Mouse (Mus musculus) heart, embryonic 16.5 days (tissue): Measurements from ENCODE around the gene Echdc3. TPM values are rescaled to one million over a fixed set of nuclear protein-coding genes. Genes with fewer than 3 reads are reported as not detected.

Experiments
- ATAC-seq: fragments of 200-750 bp; cut with Nextera tagmentation; replicated peaks from 2 replicates; pipeline ENCODE4 v1.8.0; 2017; ENCODE audit warnings: moderate number of reproducible peaks; ENCODE audit not compliant: insufficient read depth, low FRiP score; ENCODE audit errors: extremely low read depth
- H3K27ac ChIP-seq: fragments of 300-500 bp; sonication (generic); 2 replicates; pipeline ENCODE4 v1.5.1; 2014; ENCODE audit warnings: mild to moderate bottlenecking, low read length, control low read depth, moderate library complexity
- H3K27me3 ChIP-seq: fragments of 300-500 bp; sonication (generic); 2 replicates; pipeline ENCODE4 v1.6.1; 2014; ENCODE audit warnings: low read length, mixed read lengths; ENCODE audit not compliant: control insufficient read depth, insufficient read depth
- H3K36me3 ChIP-seq: fragments of 300-500 bp; sonication (generic); 2 replicates; pipeline ENCODE4 v1.6.1; 2014; ENCODE audit not compliant: control insufficient read depth, insufficient read depth
- H3K4me1 ChIP-seq: fragments of 300-500 bp; sonication (generic); 2 replicates; pipeline ENCODE4 v1.6.1; 2014; ENCODE audit warnings: low read length, mixed read lengths; ENCODE audit not compliant: control insufficient read depth, insufficient read depth
- H3K4me2 ChIP-seq: fragments of 300-500 bp; sonication (generic); 2 replicates; pipeline ENCODE4 v1.6.1; 2014; ENCODE audit warnings: low read depth, mild to moderate bottlenecking, control low read depth, low read length
- H3K4me3 ChIP-seq: fragments of 300-500 bp; sonication (generic); 2 replicates; pipeline ENCODE4 v1.5.1; 2014; ENCODE audit warnings: mild to moderate bottlenecking, control low read depth, low read length
- H3K9ac ChIP-seq: fragments of 300-500 bp; sonication (generic); 2 replicates; pipeline ENCODE4 v1.6.1; 2014; ENCODE audit warnings: low read length, control low read depth
- H3K9me3 ChIP-seq: fragments of 300-500 bp; sonication (generic); replicated peaks from 2 replicates; pipeline ENCODE4 v1.6.1; 2016; ENCODE audit warnings: low read length; ENCODE audit not compliant: control insufficient read depth
- WGBS: fragments of 180-500 bp; shearing (Covaris S2); extraction: QIAGEN DNeasy Blood & Tissue Kit; methylation state at CpG from one replicate; pipeline ENCODE4 v1.1.7; 2014; 5-methylcytosine and 5-hydroxymethylcytosine counted together
- polyA plus RNA-seq: library from polyadenylated mRNA; unstranded; fragments of >200 nt; fragmentation: Nextera tagmentation; extraction: Ambion mirVana; gene quantifications from 2 replicates; pipeline ENCODE4 v1.2.1, GENCODE M21; 2015

Gene Echdc3
- polyA plus RNA-seq, 1 experiment from 2014 or later = 11.3 TPM

- WGBS = 57% methylated on average over 11 of the region's 11 CpGs
- no peak for ATAC-seq
- no peak overlapping the region for H3K4me2 ChIP-seq
These were observed 3.7 kb downstream of the Echdc3 start for GRCm38 (mm10) chr2:6209116-6209515.

GRCm38 (mm10) chr2:6207736-6208135, 5.1 kb downstream of the Echdc3 start:
- no peaks in the 10 kb centered on the region for H3K27me3 ChIP-seq
- no peaks in the 10 kb centered on the region for H3K36me3 ChIP-seq
- no peaks in the 10 kb centered on the region for H3K9me3 ChIP-seq
- no peak overlapping the region for H3K27ac ChIP-seq
- no peak overlapping the region for H3K4me2 ChIP-seq
- H3K4me3 ChIP-seq = no peak overlapping the region
- ATAC-seq = no peak
- 75% methylated on average over 2 of the region's 2 CpGs for WGBS
- peaks cover 18% of the 10 kb centered on the region for H3K4me1 ChIP-seq
- H3K9ac ChIP-seq = no peak overlapping the region

More at GRCm38 (mm10) chr2:6209116-6209515, 3.7 kb downstream of the Echdc3 start:
- no peaks in the 10 kb centered on the region for H3K36me3 ChIP-seq
- H3K27ac ChIP-seq = no peak overlapping the region
- peaks cover 24% of the 10 kb centered on the region for H3K4me1 ChIP-seq
- H3K9me3 ChIP-seq = no peaks in the 10 kb centered on the region
- no peak overlapping the region for H3K4me3 ChIP-seq
- H3K27me3 ChIP-seq = no peaks in the 10 kb centered on the region
- H3K9ac ChIP-seq = no peak overlapping the region

- 69% methylated on average over 9 of the region's 10 CpGs for WGBS
- H3K27ac ChIP-seq = no peak overlapping the region
- H3K4me2 ChIP-seq = no peak overlapping the region
- no peak overlapping the region for H3K9ac ChIP-seq
- H3K4me3 ChIP-seq = no peak overlapping the region
- ATAC-seq = no peak
- H3K4me1 ChIP-seq = no peaks in the 10 kb centered on the region
- H3K27me3 ChIP-seq = no peaks in the 10 kb centered on the region
- H3K36me3 ChIP-seq = no peaks in the 10 kb centered on the region
- no peaks in the 10 kb centered on the region for H3K9me3 ChIP-seq
These were observed 16.4 kb downstream of the Echdc3 start for GRCm38 (mm10) chr2:6196363-6196973.

GRCm38 (mm10) chr2:6195468-6196239, 17.2 kb downstream of the Echdc3 start:
- Histone ChIP-seq H3K4me2 (no peak overlapping the region), H3K27me3 (no peaks in the 10 kb centered on the region), H3K9ac (no peak overlapping the region), H3K27ac (no peak overlapping the region), H3K9me3 (no peaks in the 10 kb centered on the region), H3K4me1 (no peaks in the 10 kb centered on the region), H3K36me3 (no peaks in the 10 kb centered on the region), H3K4me3 (no peak overlapping the region)
- WGBS = 71% methylated on average over 15 of the region's 15 CpGs
- no peak for ATAC-seq

- no peaks in the 10 kb centered on the region for H3K27me3 ChIP-seq
- no peak for ATAC-seq
- H3K4me2 ChIP-seq = no peak overlapping the region
- no peaks in the 10 kb centered on the region for H3K4me1 ChIP-seq
- no peak overlapping the region for H3K9ac ChIP-seq
- WGBS = 67% methylated on average over 7 of the region's 7 CpGs
- H3K36me3 ChIP-seq = no peaks in the 10 kb centered on the region
- H3K9me3 ChIP-seq = no peaks in the 10 kb centered on the region
- H3K27ac ChIP-seq = no peak overlapping the region
- no peak overlapping the region for H3K4me3 ChIP-seq
These were observed 18.3 kb downstream of the Echdc3 start for GRCm38 (mm10) chr2:6194497-6194896.

- WGBS = 38% methylated on average over 10 of the region's 10 CpGs
- H3K27ac ChIP-seq = no peak overlapping the region
- H3K27me3 ChIP-seq = no peaks in the 10 kb centered on the region
- H3K9ac ChIP-seq = no peak overlapping the region
- ATAC-seq = no peak; the same call in 1 of the 2 replicates
- H3K4me3 ChIP-seq = no peak overlapping the region
- H3K36me3 ChIP-seq = no peaks in the 10 kb centered on the region
- H3K4me1 ChIP-seq = no peaks in the 10 kb centered on the region
- H3K4me2 ChIP-seq = no peak overlapping the region
- no peaks in the 10 kb centered on the region for H3K9me3 ChIP-seq
These were observed 19.3 kb downstream of the Echdc3 start for GRCm38 (mm10) chr2:6193591-6193973.

- Histone ChIP-seq H3K9ac (no peak overlapping the region), H3K4me2 (no peak overlapping the region), H3K4me1 (no peaks in the 10 kb centered on the region), H3K4me3 (no peak overlapping the region), H3K27me3 (no peaks in the 10 kb centered on the region), H3K9me3 (no peaks in the 10 kb centered on the region), H3K27ac (no peak overlapping the region), H3K36me3 (no peaks in the 10 kb centered on the region)
- 67% methylated on average over 20 of the region's 20 CpGs for WGBS
- peak; percentile 58 for ATAC-seq
These were observed 19.8 kb downstream of the Echdc3 start for GRCm38 (mm10) chr2:6192820-6193590.

GRCm38 (mm10) chr2:6190036-6190435, 22.8 kb downstream of the Echdc3 start:
- Histone ChIP-seq H3K9ac (no peak overlapping the region), H3K4me3 (no peak overlapping the region), H3K4me1 (no peaks in the 10 kb centered on the region), H3K4me2 (no peak overlapping the region), H3K27ac (no peak overlapping the region), H3K36me3 (no peaks in the 10 kb centered on the region), H3K27me3 (no peaks in the 10 kb centered on the region), H3K9me3 (no peaks in the 10 kb centered on the region)
- 87% methylated on average over 6 of the region's 6 CpGs for WGBS
- no peak for ATAC-seq

- Histone ChIP-seq H3K36me3 (no peaks in the 10 kb centered on the region), H3K9ac (no peak overlapping the region), H3K27ac (no peak overlapping the region), H3K9me3 (peaks cover 3% of the 10 kb centered on the region), H3K27me3 (no peaks in the 10 kb centered on the region), H3K4me2 (no peak overlapping the region), H3K4me3 (no peak overlapping the region), H3K4me1 (no peaks in the 10 kb centered on the region)
- 58% methylated on average over 2 of the region's 2 CpGs for WGBS
- ATAC-seq = no peak
These were observed 23.2 kb downstream of the Echdc3 start for GRCm38 (mm10) chr2:6189675-6189998.
